Mouse (Mus musculus) midbrain, postnatal 0 days (tissue): ENCODE measurements around the gene Ccdc77. TPM values are rescaled to one million over a fixed set of nuclear protein-coding genes. Genes with fewer than 3 reads are reported as not detected.

Experiments used
- ATAC-seq: fragments of 200-750 bp; cut with Nextera tagmentation; 2 replicates; pipeline ENCODE4 v1.8.0; 2017; ENCODE audit warnings: moderate number of reproducible peaks, mild to moderate bottlenecking, moderate TSS enrichment, moderate library complexity; ENCODE audit not compliant: low FRiP score
- DNase-seq: peaks from one replicate; pipeline ENCODE4 v3.0.0-alpha.2; 2015; ENCODE audit warnings: low spot score
- H3K27ac ChIP-seq: fragments of 300-500 bp; sonication (generic); 2 replicates; pipeline ENCODE4 v1.5.1; 2014; ENCODE audit warnings: low read depth, mild to moderate bottlenecking, low read length, mixed read lengths
- H3K27me3 ChIP-seq: fragments of 300-500 bp; sonication (generic); 2 replicates; pipeline ENCODE4 v1.6.1; 2014; ENCODE audit warnings: low read length, control low read depth, mixed read lengths; ENCODE audit not compliant: insufficient read depth
- H3K36me3 ChIP-seq: fragments of 300-500 bp; sonication (generic); 2 replicates; pipeline ENCODE4 v1.6.1; 2014; ENCODE audit warnings: low read length, control low read depth, mixed read lengths; ENCODE audit not compliant: insufficient read depth
- H3K4me1 ChIP-seq: fragments of 300-500 bp; sonication (generic); 2 replicates; pipeline ENCODE4 v1.6.1; 2014; ENCODE audit warnings: mild to moderate bottlenecking, control low read depth, antibody characterized with exemption, low read length, mixed read lengths; ENCODE audit not compliant: insufficient read depth
- H3K4me2 ChIP-seq: fragments of 300-500 bp; sonication (generic); 2 replicates; pipeline ENCODE4 v1.6.1; 2014; ENCODE audit warnings: low read depth, mild to moderate bottlenecking, low read length, mixed read lengths; ENCODE audit not compliant: poor library complexity, severe bottlenecking
- H3K4me3 ChIP-seq: fragments of 300-500 bp; sonication (generic); 2 replicates; pipeline ENCODE4 v1.5.1; 2014; ENCODE audit warnings: low read depth, mild to moderate bottlenecking, low read length, moderate library complexity
- H3K9ac ChIP-seq: fragments of 300-500 bp; sonication (generic); replicated peaks from 2 replicates; pipeline ENCODE4 v1.6.1; 2014; ENCODE audit warnings: mild to moderate bottlenecking, low read length, moderate library complexity, mixed read lengths; ENCODE audit not compliant: poor library complexity, severe bottlenecking
- H3K9me3 ChIP-seq: fragments of 300-500 bp; sonication (generic); 2 replicates; pipeline ENCODE4 v1.6.1; 2016; ENCODE audit warnings: low read length, control low read depth
- CTCF ChIP-seq: IDR thresholded peaks from 2 replicates; pipeline ENCODE4 v1.5.1; 2016; ENCODE audit warnings: antibody characterized with exemption, mild to moderate bottlenecking
- WGBS: fragments of 180-500 bp; shearing (Covaris S2); extraction: QIAGEN DNeasy Blood & Tissue Kit; methylation state at CpG from one replicate; pipeline ENCODE4 v1.1.7; 2014; 5-methylcytosine and 5-hydroxymethylcytosine counted together
- polyA plus RNA-seq: library from polyadenylated mRNA; unstranded; fragments of >200 nt; fragmentation: Nextera tagmentation; extraction: Ambion mirVana; gene quantifications from 2 replicates; pipeline ENCODE4 v1.2.1, GENCODE M21; 2015
- total RNA-seq: library from RNA; depleted of rRNA; stranded (reverse); fragments of >200 nt; gene quantifications from 2 replicates; pipeline ENCODE4 v1.2.3, GENCODE M21; 2014; rRNA removed

Ccdc77 gene
- total and polyA plus RNA-seq, 2 experiments from 2014 or later: 6.7 to 10.7 TPM

DNA sequence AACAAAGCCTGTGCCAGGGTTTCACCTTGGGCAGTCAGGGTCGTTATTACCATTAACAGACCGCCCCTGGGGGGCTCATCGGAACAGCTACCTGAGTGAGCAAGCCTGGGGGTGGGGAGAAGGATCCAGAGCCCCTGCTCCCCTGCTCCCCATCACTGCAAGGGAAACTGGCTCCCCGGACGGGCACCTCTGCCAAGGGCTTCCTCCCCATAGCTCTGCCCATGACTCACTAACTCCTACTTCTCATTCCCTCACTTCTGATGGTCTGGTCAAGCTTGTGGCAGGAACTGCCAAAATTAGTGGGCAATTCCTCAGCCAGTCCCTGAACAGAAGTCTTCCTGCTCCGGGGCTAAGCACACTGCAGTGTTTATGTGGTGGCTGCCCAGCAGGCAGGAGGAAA is 88.9 kb downstream of the Ccdc77 start:
- Histone ChIP-seq H3K9me3 (no peaks in the 10 kb centered on the region), H3K9ac (no peak overlapping the region), H3K4me1 (no peaks in the 10 kb centered on the region), H3K27me3 (no peaks in the 10 kb centered on the region), H3K4me3 (no peak overlapping the region), H3K4me2 (no peak overlapping the region), H3K36me3 (no peaks in the 10 kb centered on the region), H3K27ac (no peak overlapping the region)
- ATAC-seq (no peak), DNase-seq (no peak)
- TF ChIP-seq CTCF: no peak
- 68% methylated on average over 6 of the region's 6 CpGs for WGBS

DNA sequence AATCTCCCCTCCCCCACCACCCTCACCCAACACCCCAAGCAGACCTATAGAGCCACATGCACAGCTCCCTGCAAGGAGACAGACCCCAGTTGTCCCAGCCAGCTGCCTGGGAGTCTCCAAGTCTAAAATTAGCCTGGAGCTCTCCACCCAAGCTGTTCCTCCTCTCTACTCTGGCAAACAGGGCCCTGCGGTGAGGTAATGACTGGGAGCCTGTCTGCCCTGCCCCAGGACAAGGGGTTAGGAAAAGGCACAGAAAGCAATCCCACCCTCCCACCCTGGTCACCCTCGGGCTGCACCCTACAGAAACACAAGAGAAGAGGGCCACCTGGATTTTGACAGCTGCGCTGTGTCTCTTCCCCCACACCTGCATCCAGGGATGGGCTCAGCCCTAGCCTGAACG is 89.3 kb downstream of the Ccdc77 start:
- Histone ChIP-seq H3K9me3 (no peaks in the 10 kb centered on the region), H3K4me3 (no peak overlapping the region), H3K4me1 (no peaks in the 10 kb centered on the region), H3K4me2 (no peak overlapping the region), H3K9ac (no peak overlapping the region), H3K27me3 (no peaks in the 10 kb centered on the region), H3K36me3 (no peaks in the 10 kb centered on the region), H3K27ac (no peak overlapping the region)
- DNase-seq (no peak), ATAC-seq (no peak)
- 77% methylated on average over 4 of the region's 4 CpGs for WGBS
- TF ChIP-seq CTCF: no peak

Other genes starting within 250 kb of the Ccdc77 start
- gene D330020A13Rik, start 70.0 kb downstream of the Ccdc77 start, total RNA-seq: not detected in 2 replicates
- 0.20 TPM in 1 of 2 replicates, not detected in the other for gene D330020A13Rik, start 70.0 kb downstream of the Ccdc77 start, polyA plus RNA-seq
- gene B4galnt3, start 69.8 kb downstream of the Ccdc77 start, total RNA-seq: 0.61 and 0.82 TPM in 2 replicates
- 0.06 and 0.16 TPM in 2 replicates for gene B4galnt3, start 69.8 kb downstream of the Ccdc77 start, polyA plus RNA-seq
- 14.0 and 28.0 TPM in 2 replicates for gene Kdm5a, start 250 bp downstream of the Ccdc77 start, total RNA-seq
- 18.3 and 21.7 TPM in 2 replicates for gene Kdm5a, start 250 bp downstream of the Ccdc77 start, polyA plus RNA-seq
- gene Il17ra, start 98.9 kb upstream of the Ccdc77 start, total RNA-seq: 2.1 and 4.9 TPM in 2 replicates
- gene Il17ra, start 98.9 kb upstream of the Ccdc77 start, polyA plus RNA-seq: 2.0 and 2.3 TPM in 2 replicates
- gene Tmem121b, start 129.4 kb upstream of the Ccdc77 start, total RNA-seq: 27.2 and 30.5 TPM in 2 replicates
- gene Tmem121b, start 129.4 kb upstream of the Ccdc77 start, polyA plus RNA-seq: 2.5 and 2.7 TPM in 2 replicates
- 35.2 and 39.3 TPM in 2 replicates for gene Hdhd5, start 166.9 kb upstream of the Ccdc77 start, total RNA-seq
- 14.0 and 16.6 TPM in 2 replicates for gene Hdhd5, start 166.9 kb upstream of the Ccdc77 start, polyA plus RNA-seq